Mouse (Mus musculus) kidney, adult 2 months (tissue): ENCODE data around the gene Bcdin3d.

Experiments used
- CTCF ChIP-seq: fragments of 200-500 bp; conservative IDR thresholded peaks from 2 replicates; pipeline ENCODE4 v1.5.1; 2011; ENCODE audit warnings: low read depth, mild to moderate bottlenecking, control low read depth, low read length, moderate library complexity, mixed read lengths; ENCODE audit not compliant: insufficient read depth, insufficient read length
- POLR2A ChIP-seq: fragments of 200-500 bp; IDR thresholded peaks from one replicate; pipeline ENCODE4 v1.6.1; 2011; ENCODE audit warnings: low read depth, low read length, control low read depth

DNA sequence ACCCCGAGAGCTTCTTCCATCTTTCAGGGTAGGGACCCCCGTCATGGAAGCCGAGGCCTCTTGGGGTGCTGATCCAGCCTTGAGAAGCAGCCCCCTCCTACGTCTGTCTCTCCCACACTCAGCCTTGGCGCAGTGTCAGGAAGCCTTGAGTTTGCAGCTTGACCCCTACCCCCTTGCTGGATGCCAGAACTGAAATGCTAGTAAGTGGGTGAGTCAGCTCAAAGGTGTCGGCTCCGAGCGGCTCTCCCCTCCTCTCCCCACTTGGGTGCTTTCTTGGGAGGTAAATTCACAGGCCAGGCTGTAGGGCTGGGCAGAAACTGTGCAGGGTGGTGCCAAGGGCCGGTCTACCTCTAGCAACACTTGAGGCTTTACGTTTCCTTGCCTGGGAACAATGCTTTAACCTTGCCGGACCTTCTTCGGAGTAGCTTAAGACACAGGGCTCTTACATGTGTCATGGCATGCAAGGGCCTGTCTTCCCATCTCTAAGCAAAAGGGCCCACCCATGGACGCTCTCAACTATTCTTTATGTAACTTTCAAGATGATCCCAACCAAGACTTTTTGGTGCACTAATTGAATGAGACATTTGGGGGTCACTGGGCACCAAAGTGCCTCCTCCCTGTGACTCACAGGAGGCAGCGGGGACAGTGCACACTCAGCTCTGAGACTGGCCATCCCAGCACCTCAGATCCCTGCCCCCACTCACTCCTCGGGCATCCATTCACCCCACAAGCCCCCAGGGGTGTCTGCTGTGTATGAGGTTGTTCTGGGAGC, 31.0 kb upstream of the Bcdin3d start:
- TF ChIP-seq POLR2A (no peak), CTCF (no peak)
